Mouse (Mus musculus): ENCODE data around the gene Myo3b.

Gene Myo3b

DNA sequence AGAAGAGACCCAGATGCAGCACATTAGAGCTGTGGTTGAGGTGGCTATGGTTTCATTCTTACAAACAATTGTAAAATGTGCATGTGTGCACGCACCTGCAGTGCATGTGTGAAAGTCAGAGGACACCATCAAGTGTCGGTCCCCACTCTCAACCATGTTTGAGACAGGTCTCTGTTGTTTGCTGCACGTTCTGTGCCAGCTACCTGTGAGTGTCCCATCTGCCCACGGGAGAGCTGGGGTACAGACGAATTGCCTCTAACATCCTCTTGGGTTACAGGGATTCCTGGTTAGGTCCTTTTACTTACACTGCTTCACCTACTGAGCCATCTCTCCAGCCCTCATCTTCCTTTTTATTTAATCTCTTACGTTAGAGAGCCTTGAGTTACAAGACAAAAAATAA is 330.5 kb downstream of the Myo3b start:
- DNase-seq (ENCODE audit: low read depth): no peak

DNA sequence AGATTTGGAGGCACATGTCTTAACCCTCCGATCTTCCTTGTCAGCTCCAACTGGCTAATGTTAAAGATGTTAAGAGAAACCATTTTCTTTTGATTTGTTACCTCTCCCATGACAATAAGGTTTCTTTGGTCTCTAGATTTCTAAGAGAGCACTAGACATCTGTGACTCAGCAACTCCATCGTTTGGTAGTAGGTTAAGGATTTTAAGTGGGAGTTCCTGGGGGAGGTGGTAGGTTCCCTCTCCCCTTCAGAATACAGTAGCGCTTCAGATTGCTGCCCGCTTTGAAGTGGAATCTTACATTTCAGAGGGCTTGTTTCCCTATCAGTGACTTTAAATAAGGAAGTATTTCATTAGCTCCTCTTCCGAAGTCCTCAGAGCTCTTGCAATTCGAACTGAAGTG is 340.4 kb downstream of the Myo3b start:
- no peak for DNase-seq (ENCODE audit: low read depth)

DNA sequence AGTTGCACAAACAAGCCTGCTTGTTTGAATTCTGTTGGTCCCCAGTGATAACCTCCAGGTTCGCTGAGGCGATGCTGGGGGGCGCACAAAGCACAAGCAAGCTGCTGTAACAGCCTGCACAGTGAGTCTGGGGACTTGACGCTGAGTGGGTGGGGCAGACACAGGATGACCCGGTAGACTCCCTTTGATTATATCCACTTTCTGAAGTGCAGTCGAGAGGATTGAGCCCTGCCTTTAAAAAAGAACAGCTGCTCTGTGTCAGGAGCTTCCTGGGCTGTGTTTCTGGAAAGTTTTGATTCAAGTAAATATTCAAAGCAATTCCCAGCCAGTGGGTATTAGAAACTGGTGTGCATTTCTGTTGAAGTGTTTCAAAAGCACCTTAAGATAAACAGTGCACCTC is 341.0 kb downstream of the Myo3b start:
- no peak for DNase-seq (ENCODE audit: low read depth)

DNA sequence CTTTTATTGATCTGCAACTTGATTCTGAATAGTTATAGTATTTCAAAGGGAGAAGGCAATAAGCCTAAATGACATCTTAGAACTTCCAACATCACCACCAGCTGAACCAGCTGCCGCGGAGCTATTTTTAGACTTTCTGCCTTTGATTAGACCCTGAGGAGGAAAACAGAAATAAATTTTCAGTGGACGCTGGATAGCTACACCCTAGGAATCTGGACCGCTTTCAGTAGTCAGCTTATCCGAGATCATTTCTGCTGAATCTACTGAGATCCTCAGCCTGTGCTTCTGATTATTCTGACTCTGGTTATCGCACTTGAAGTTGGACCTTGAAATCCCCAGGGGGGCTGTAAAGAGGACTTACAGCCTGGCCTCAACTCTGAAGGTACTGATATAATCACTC is 349.7 kb downstream of the Myo3b start:
- DNase-seq (ENCODE audit: low read depth): no peak

DNA sequence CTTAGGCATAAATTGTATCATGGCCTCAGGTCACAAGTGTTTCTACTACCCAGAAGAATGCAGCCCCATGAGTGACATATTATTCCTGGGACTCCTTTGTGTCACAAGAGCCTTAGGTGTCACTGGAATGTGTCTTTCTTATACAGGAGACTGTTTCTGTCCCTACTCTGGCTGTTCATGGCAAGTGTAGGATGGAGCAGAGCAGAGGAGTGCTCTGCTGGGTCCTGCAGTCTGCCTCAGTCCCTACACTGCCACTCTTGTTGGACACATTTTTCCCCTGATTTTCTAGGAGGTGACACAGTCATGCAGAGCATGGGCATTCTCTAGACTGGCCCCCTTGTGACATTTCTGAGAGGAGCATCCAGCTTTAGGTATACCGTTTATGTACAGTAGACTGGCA is 350.2 kb downstream of the Myo3b start:
- no peak for DNase-seq (ENCODE audit: low read depth)

DNA sequence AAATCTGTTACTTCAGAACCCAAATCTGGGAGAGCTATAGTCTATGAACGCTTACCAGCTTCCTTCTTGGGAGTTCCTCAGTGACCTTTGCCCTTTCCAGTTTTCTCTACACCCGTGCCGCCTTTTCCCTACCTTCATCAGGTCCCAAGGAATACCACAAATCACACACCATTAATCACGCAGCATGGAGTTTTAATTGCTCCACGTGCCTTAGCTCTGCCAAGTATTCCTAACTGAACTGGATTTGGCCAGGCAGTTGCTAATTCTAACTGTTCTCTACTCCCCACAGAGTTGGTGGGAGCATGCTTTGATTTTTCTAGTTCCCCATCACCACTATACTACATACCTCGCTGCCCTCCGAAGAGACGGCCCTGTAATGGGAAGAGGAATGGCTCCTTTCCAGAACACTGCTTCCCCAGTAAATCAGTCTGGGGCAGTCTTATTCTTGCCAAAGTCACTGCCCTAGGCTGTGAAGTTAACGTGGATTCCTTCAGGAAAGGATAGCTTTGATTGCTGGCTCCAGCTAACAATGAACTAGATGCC is 358.9 kb downstream of the Myo3b start:
- no peak for DNase-seq (ENCODE audit: low read depth)

DNA sequence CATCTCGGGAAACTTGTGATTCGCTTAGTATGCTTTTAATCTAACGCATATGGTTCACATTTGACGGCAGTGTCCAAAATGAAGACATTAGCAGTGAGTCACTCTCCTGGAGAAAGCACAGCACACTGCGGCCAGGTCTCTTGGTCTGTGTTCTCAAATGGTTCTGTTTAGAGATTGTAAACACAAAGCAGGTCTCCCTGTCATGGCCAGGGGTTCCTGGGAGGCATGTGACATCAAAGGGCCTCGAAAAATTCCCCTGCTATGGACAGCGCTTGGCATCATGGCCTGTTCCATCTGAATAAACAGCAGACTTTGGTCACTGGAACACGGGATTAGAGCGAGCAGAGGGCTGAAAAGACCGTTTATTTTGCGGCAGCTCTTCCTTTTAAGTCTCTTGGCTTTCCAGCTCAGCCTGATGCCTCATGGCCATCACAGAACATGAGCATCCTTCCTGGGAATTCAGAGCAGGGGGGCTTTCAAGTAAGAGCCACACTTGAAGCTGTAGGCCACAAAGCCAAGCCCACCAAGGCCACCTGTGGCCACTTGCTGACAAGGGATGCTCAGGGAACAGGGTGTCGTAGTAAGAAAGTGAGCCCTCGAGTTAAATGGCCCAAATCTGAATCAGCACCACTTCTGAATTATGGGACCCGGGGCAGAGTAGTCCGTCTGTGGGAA is 360.7 kb downstream of the Myo3b start:
- no peak for DNase-seq (ENCODE audit: low read depth)

DNA sequence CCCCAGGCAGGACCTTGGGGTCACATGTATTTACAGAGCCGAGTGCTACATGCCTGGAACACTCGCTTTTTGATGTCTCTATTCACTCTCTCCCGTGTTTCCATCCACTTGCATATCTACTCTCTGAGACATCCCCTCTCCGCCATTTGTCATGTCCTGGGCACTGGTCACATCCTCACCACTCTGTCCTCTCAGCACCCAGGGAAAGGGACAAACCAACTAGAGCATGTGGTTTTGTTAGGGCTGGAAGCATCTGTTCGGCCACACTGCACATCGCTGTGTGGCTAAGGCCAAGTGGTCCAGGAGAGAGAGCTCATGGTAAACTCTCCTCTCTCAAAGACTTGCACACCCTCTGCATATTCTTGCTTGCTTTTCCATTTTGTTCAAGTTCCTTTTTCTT is 361.4 kb downstream of the Myo3b start:
- DNase-seq (ENCODE audit: low read depth): no peak

DNA sequence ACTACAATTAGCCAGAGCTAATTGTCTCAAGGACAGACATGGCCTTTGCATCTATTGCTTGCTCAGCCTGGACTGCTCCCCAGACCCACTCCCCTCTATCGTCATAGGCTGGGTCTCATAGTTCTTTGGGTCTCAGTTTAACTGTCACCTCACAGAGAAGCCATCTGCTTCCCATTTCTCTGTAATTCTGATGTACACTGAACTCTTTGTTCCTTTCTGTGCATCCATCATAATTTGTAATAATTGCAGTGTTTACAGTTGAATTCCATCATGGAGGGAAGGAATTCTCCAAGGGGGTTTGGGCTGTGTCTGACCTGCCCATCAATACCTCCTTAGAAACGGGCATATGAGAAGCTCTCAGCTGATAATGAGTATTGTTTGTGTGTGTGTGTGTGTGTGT is 365.4 kb downstream of the Myo3b start:
- DNase-seq (ENCODE audit: low read depth): no peak

DNA sequence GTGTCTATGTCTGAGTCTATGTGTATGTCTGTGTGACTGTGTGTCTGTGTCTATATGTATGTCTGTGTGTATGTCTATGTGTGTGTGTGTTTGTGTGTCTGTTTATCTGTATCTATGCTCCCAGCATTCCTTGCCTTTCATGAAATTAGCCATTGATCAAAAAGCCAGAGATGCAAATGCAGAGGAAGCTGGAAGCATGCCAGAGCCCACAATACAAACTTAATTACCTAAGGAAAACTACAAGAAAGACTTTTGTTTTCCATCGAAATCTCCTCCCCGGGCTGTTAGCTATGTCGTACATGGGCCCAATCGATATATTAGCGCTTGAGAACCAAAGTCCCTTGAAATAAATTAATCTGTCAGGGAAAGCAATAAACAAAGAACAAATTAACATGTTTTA is 367.9 kb downstream of the Myo3b start:
- no peak for DNase-seq (ENCODE audit: low read depth)

DNA sequence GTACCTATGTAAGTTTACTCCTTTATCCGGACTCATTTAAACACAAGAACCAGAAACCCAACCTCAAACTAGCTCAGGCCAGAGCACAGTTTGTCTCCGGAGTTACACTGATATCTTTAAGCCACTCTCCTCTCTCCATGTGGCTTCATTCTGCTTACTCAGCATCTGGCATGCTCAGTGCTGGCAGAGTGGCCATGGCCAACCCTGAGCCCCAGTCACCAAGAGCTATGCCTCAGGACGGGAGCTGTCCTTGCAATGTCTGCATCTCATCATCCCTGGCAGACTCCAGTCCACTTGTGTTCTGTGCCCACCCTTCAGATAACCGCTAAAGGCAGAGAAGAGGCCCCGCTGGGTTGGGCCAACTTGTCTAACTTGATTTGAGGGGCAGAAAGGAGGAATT is 368.8 kb downstream of the Myo3b start:
- DNase-seq (ENCODE audit: low read depth): no peak

DNA sequence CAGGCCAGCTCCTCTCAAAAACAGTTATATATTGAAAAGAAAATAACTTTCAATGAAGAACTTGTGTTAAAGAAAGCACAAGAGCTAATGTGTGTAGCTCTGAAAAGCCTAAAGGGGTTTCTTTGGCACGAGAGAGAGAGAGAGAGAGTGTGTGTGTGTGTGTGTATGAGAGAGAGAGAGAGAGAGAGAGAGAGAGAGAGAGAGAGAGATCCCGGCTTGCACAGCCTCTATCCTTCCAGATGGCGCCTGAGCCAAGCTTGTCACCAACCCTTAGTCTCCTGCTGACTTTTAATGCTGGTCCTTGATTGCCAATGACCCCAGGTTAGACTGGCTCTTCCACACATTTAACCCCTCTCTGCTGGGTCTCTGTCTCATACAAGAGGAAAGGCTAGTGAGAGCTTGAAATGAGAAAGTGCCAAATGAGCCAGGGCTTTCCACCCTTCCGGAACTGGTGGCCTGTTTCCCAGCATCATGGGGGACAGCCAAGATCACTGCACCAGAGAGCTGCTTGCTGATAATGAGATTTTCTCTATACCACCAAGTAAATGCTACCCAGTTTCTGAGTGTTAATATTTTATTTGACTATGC is 371.5 kb downstream of the Myo3b start:
- DNase-seq (ENCODE audit: low read depth): no peak

DNA sequence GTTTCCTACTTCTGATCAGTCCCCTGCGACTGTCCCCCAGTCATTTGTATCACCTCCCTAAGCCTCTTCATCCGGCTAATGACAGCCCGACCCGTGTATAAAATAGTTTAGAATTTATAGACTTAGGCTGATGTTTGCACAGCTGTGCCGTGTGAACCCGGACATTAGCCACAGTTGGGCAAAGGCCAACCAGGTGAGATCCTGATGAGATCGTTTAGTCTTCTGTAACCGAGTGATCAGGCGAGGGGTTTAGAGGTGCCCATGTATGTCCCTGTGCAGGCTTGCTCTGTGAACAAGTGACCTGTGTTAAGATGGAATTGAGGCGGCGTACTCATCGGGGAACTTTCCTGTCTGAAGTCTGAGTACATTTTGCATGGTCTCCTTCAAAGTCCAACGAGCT is 373.4 kb downstream of the Myo3b start:
- no peak for DNase-seq (ENCODE audit: low read depth)

DNA sequence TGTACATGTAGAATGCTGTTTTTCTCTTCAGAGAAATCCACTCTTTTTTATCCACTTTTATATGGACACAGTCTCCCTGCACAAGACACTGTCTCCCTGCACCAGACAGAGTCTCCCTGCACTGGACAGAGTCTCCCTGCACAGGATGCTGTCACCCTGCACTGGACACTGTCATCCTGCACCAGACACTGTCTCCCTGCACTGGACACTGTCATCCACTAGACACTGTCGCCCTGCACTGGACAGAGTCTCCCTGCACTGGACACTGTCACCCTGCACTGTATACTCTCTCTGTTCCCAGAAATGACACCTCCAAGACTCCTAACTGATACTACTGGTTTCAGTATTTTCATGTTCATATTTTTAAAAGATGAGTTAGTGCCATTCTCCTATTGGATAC is 375.5 kb downstream of the Myo3b start:
- DNase-seq (ENCODE audit: low read depth): no peak

DNA sequence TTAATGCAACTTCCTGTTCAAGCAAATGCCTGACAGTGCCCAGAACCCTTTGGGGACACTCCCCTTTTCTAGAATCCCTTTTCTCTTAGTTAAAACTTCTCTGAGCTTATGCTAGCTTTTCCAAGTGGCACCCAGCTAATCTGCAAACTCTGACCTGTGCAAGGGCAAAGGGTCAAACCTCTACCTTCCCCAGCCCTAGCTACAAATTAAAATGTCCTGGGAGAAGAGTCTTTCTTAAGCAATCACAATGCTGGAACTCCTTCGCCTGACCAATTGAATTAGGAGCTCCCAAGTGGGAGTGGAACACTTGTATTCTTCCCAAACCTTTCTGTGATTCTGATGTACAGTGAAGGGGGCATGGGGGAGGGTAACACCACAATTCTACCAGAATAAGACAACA is 376.6 kb downstream of the Myo3b start:
- no peak for DNase-seq (ENCODE audit: low read depth)

DNA sequence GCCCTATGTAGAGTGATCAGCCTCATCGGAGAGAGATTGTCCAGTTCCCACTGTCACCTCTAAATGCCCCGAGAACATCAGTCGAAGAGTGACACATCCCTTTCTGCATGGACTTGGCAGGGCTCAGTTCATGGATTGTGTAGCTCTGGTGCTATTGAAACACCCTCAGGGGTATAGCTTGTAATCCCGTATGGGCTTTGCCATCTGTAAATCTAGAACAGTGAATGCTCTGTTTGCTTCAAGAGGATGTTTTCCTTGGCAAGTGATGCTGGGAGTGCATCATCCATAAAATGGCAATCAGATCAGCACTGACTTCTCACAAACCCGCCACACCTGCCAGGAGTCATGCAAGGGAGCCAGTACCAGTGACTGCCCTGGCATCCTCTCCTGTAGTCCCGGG is 380.4 kb downstream of the Myo3b start:
- DNase-seq (ENCODE audit: low read depth): no peak

DNA sequence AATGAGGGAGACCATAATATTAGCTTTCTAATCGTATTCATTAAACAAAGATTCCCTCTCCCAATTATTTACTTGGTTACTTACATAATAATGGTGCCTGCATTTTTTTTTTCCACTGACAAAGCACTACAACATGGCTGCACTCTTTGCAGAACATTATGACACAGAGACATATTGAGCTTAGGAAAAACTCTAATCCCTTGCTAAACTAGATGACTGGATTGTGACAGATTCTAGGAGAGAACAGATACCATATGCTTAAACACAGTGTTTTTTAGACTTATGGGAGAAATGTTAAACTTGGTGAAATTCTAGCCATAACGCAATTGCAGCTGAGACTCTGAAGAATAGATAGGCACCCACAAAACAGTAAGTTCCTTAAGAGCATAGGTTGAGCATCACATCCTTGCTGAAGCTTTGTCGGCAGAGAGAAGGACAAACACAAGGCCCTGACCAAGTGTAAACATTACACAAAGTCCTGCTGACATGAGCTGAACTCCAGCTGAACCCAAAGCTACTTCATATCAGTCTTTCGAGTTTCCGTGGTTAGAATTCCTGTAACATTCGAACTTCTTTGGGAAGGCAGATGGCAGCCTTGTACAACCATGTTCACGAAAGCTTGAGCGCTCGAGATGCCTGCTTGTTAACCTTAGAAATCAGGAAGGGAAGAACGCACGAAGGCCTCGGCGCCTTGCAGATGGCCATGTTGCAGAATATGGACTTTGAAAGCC is 382.4 kb downstream of the Myo3b start:
- no peak for DNase-seq (ENCODE audit: low read depth)

DNA sequence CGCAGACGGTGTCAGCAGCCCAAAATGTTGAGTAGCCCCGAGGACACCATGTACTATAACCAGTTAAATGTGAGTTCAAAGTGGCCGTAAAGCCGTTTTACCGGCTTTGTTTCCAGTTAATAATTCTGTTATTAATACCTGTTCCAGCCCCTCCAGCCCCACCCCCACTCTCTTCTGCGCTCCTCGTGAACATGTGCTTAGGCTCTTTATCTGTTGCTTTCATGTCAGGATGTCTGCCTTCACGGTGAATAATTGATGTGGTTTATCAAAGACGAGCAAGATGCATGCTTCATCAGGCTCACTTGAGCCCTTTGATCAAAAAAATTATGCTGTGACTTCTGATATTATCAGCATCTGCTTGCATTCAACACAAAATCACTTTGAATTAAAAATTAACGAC is 386.7 kb downstream of the Myo3b start:
- no peak for DNase-seq (ENCODE audit: low read depth)

DNA sequence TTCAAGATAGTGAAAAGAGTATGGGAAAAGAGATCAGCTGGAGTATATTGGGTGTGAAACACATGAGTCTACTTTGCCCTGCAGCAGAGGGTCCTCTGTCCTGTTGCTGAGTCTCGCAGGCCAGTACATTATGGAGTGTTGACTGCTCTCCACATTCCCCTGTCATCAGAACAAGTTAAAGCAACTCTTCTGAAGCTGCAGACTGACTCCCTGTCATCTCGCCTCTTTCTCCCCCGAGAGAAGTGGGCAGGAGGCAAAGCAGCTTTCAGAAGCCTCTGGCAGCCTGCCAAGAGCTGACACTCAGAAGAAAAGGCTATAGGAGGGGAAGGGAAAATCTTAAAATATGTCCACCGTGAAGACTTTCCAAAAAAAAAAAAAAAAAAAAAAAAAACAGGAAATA is 404.1 kb downstream of the Myo3b start:
- no peak for DNase-seq (ENCODE audit: low read depth)

DNA sequence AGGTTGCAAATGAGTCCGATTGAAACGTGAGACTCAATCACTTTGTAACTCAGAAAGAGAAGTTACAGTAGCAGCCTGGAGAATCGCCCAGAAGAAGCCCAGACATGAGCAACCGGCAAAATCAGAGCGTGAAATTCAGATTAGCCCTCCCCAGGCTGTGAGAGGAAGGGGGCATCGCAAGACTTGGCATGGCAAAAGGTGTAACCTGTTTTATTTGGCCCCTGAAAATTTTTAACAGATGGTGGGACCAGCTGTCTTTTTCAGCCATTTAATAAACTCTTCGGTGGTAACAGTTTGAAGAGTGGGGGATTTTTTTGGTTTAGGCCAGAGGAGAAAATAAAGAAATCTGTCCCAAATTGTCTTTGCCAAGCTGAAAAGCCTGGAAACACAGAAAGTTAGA is 405.2 kb downstream of the Myo3b start:
- DNase-seq (ENCODE audit: low read depth): no peak

DNA sequence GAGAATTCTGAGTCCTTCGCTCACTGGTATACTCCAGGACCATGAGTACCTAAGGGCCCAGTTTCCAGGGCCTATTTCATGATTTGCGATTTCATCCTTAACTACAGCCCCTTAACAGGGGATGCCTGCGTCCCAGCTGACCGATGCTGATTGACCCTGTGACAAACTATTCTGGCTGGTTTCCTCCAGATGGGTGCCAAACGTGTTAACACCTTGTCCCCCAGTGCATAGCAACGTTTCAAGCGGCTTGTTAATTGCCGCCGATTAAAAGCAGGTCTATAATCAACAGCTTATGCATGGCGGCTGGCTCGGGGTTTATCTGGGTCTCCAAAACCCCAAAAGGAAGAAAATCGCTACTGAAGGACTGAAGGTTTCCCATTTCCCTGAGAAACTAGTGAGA is 417.3 kb downstream of the Myo3b start:
- no peak for DNase-seq (ENCODE audit: low read depth)

DNA sequence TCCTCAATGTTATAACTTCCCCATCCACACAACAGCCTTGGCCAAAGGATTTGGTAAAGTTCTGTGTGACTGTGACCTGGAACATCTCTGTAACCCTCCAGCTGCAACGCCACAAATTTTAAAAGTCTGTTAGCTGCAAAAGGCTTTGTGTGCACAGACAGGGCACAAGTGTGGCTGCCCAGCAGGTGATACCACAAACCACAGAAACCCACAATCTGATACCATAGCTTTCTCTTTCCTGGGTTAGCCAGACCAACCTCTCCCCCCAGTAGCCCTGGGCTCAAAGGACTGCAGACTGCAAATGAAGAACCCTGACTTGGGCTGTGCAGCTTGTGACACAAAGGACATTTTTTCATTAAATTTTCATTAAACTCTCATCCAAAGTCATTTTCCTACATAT is 424.7 kb downstream of the Myo3b start:
- DNase-seq (ENCODE audit: low read depth): no peak

DNA sequence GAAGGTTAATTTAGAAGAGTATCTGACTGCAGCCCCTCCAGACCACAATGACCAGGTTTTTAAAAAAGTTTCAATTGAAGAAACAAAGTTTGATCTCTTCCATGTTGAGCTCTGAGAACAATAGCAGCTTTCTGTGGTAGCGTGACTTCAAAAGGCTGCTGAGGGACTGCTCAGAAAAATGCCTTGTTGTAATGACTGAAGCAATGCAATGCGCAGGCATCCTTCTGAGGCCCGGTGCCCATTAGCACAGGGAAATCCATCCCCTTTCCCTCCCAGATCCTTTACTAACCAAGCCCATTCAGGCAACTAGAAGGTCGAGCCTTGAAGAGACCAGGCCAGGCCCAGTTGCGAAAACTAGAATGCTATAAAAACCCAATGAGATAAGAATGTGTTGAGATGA is 432.2 kb downstream of the Myo3b start:
- no peak for DNase-seq (ENCODE audit: low read depth)
